Mouse (Mus musculus) brain, embryonic 14.5 days (tissue): Measurements from ENCODE around the gene Slc39a11.

Experiments used
- CTCF ChIP-seq: fragments of 200-500 bp; IDR thresholded peaks from 2 replicates; pipeline ENCODE4 v1.5.1; 2012; ENCODE audit warnings: inconsistent platforms, mild to moderate bottlenecking, moderate library complexity, borderline replicate concordance; ENCODE audit not compliant: insufficient read depth, insufficient read length; ENCODE audit errors: extremely low read depth
- POLR2A ChIP-seq: fragments of 200-500 bp; IDR thresholded peaks from 2 replicates; pipeline ENCODE4 v1.6.1; 2012; ENCODE audit warnings: mild to moderate bottlenecking, inconsistent platforms, borderline replicate concordance; ENCODE audit not compliant: poor library complexity, insufficient read depth, insufficient read length, severe bottlenecking; ENCODE audit errors: extremely low read depth

GRCm38 (mm10) chr11:113308256-113308941, 341.5 kb downstream of the Slc39a11 start:
- TF ChIP-seq POLR2A = no peak
- no peak for TF ChIP-seq CTCF
